Mouse (Mus musculus): ENCODE measurements around the gene Rplp1.

DNA sequence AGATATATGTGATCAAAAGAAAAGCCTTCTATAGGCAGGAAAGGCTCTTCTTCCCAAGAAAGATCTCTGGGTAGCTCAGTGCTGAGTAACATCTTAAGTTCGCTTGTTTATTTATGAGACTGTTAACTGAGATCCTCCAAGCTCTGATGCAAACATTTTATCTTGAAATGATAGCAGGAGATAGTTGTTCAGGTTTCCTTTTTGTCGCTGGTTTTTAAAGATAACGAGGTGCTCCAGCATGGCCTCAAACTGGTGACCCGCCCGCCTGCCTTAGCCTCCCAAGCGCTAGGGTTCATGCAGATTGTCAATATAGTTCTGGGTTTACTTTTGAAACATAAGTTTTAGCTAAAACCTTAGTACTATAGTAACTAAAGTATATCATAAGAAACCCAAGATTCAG is 6.0 kb upstream of the Rplp1 start:
- TF ChIP-seq CTCF (IDR thresholded peaks at IDR 0.05; ENCODE audit: low read depth) (no peak), EP300 (IDR thresholded peaks at IDR 0.05; ENCODE audit: low read depth) (no peak)

Measured in heart, postnatal 0 days (tissue).